Mouse (Mus musculus) common myeloid progenitor, adult 5-6 weeks (primary cell): Measurements from ENCODE around the gene Cabp1. TPM values are rescaled to one million over a fixed set of nuclear protein-coding genes. Genes with fewer than 3 reads are reported as not detected.
"Not testable (repeated sequence)": the region's sequence is repeated elsewhere in the genome, so short reads cannot be mapped to it uniquely, and the experiment has no call there.

Experiments used
- ATAC-seq: replicated peaks from 2 replicates; pipeline ENCODE4 v1.8.0; 2016; ENCODE audit warnings: low read depth, mild to moderate bottlenecking, moderate TSS enrichment, inconsistent platforms; ENCODE audit not compliant: poor library complexity, severe bottlenecking
- total RNA-seq: library from RNA; stranded (forward); fragments of 200-1000, 187-1606 nt; gene quantifications from 2 replicates; pipeline ENCODE4 v1.2.3, GENCODE M21; 2017

The Cabp1 gene
- total RNA-seq, 1 experiment from 2014 or later, result not detected

DNA sequence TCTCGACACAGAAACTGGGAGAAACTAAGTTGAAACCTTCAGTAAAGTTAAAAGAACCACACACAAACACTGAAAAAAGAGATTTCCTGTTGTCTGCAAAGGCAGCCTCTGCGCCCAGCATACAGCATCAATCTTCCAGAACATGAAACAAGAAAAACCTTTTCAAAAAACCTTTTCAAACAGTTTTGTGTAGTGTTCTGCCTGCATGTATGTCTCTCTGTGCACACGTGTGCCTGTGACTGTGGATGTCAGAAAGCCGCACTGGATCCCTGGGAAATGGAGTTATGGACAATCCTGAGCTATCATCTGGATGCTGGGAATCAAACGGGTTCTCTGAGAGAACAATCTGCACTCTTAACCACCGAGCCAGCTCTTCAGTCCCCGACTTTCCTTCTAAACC lies 37.8 kb downstream of the Cabp1 start:
- no peak for ATAC-seq

DNA sequence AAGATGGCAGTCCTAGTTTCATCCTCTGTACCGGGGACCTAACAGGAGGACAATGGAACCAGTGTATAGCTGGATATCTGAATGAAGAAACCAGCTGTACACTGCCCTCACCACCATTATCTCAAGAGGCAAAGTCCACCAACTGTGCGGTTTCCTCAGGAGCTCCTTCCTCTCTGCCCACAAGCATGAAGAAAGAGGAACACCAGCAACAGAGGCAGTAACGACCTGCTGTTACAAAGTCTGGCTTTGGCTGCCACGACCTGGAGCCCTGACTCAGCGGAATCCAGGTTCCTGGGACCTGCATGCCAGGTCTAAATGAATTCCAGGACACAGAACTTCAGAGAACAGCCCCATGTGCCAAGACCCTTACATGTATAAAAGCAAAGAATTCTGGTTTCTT lies 38.4 kb downstream of the Cabp1 start:
- ATAC-seq, result peak; percentile 55

GRCm38 (mm10) chr5:115155156-115155631 lies 39.0 kb downstream of the Cabp1 start:
- ATAC-seq, result no peak

DNA sequence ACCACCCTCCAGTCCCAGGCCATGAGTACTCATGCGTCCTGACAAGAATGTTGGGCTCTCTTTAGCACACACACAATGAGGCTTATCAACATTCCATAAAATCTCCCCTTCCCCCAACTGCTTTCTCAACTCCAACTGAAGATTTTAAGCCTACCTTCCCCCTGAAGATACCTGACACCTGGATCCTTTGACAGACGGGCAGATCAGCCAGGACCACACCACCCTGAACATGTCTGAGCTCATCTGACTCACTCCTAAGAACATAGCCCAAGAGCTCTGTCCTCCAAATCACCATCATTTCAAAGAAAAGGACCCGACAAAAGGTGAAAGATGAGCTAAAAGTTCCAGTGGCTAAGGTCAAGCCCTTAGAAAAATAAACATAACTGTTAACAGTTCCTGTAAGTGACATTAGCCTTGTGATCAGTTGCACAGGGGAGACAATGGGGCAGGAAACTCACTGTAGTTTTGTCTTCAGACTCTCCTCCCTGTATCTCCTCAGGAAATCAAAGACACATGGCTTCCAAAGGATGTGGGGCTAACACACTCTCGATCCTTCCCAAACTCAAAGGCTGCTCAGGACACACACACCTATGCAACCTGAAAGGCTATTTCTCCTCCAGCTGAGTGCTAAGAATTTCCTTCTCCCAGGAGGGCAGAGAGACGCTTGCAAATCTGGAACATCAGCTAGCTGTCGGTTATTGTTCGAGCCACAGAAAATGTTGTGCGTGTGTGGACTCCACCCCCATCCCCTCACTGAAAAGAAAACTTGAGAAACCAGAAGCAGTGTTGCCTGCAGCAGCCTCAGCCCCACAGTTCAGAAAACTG lies 41.8 kb downstream of the Cabp1 start:
- no peak for ATAC-seq

- ATAC-seq, result no peak
These were observed 42.7 kb downstream of the Cabp1 start for GRCm38 (mm10) chr5:115151457-115151856.

DNA sequence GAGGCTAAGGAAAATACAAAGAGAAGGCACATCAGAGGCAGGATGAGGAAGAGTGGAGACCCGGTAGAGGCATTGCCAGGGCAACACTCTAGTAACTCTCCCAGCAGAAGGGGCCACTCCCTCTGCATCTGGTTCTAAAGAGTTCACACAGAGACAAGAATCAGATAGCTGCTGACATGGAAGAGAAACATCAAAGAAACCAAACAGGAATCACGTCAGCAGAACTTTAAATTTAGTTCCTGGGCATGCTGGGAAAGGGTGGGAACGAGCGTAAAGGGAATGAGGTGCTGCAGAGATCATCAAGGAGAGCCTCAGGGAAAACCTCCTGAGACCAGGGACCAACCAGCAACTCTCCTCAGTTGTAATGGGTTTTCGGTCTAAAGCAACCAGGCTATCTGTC lies 43.2 kb downstream of the Cabp1 start:
- no peak for ATAC-seq

DNA sequence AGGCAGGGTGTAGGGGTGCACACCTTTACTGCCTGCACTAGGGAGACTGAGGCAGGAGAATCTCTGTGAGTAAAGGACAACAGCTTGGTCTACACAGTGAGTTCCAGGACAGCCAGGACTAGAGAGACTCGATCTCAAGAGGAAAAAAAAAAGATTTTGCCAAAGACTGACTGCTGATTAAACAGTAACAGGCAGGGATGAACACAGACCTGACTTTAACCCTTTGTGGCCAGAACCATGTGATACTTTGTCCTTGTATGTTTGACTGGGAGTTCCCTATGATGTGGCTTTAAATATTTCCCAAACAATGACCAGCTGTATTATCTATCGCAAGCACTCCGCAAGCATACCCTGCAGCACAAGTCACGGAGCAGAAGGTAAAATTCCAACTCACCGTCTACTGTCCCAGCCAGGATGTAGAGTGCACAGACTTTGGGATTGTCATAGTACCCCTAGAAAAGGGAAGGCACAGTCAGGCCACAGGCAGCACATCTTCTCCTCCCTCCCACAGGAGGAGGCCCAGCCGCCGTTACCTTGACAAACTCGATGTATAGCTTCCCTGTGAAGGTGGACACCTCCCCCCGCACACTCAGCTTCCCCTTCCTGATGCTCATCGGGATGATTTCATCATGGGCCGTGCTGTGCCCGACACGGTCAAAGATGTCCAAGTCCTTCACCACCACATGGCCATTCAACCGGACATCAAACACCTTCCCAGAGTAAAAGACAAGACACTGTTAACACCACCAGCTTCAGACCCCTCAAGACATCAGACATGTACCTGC lies 44.3 kb downstream of the Cabp1 start:
- no peak for ATAC-seq

DNA sequence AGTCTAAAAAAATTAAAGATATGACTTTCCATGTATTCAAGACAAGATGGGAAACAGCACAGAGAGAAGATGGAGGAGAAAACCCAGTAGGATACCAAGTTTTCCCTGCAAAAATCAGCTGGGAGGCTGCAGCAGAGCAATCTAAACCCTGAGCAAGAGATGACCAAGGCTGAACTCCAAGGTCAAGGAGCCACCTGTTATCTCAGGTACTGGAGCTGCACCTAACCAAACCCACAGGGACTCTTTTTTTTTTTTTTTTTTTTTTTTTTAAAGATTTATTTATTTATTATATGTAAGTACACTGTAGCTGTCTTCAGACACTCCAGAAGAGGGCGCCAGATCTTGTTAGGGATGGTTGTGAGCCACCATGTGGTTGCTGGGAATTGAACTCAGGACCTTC lies 45.3 kb downstream of the Cabp1 start:
- ATAC-seq, result not testable (repeated sequence)

DNA sequence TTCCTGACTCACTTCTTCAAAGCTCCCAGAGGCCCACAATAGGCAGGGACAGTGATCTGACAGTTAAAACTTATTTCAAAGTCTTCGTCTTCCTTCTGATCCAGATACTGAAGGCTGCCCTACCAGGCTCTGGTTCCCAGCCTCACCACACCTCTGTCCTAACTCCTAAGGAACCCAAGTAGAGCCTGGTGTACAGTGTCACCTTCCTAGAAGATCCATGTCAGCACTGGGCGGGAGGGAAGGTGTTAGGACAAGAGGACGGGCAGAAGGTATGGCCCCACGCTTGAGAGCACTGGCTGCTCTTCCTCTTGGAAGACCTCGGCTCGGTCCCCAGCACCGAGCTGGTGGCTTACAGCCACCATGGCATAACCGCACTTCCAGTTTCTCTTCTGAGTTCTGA lies 45.8 kb downstream of the Cabp1 start:
- no peak for ATAC-seq

- ATAC-seq, result no peak
These were observed 46.8 kb downstream of the Cabp1 start for GRCm38 (mm10) chr5:115147388-115147787.

DNA sequence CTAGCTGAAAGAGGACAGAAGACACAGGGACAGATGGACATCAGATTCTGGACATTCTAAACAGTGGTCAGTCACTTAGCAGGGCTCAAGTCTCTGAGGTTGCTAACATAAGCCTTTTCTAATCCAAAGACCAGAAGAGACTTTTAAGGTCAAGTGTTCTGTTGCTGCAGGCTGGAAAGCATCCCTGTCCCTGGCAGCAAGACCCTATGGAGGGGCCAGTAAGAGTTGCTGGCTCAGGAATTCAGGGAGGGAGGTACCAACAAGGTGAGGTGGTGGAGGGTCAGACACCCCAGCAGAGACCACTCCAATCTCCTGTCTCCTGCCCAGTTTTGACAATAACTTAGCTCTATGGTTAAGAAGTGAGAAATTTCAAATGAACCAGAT lies 47.4 kb downstream of the Cabp1 start:
- no peak for ATAC-seq

DNA sequence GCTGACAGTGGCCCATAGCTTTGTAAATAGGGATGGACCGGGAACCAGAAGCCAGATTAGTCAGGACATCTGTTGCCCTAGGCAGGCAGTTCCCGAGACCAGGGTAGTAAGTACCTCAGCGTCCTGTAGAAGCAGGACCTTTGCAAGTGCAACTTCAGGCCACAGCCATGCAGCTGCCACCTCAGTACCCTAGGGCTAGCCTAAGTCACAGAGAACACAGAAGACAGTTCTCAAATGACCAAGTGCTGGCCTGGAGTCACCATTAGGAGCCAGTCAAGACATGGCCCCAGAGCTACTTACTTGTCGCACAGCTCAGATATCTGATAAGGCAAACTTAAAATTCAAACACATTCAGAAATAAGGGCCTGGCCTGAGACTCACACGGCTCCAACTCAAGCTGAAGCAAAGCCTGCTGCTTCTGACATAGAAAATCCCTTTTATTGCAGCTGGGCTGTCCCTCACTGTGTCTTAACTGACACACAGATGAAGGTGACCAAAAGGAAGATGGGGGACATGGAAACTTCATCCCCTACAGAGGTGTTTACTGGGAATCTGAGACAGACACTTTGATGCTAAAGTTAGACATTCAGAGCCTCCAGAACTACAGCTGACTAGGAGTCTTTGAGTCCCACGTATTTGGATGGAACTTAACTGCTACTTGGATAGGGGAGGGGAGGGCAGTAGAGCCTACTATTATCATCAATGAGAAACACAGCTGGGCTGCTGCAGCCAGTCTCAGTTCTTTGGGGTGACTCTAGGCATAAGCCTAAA lies 48.0 kb downstream of the Cabp1 start:
- no peak for ATAC-seq

DNA sequence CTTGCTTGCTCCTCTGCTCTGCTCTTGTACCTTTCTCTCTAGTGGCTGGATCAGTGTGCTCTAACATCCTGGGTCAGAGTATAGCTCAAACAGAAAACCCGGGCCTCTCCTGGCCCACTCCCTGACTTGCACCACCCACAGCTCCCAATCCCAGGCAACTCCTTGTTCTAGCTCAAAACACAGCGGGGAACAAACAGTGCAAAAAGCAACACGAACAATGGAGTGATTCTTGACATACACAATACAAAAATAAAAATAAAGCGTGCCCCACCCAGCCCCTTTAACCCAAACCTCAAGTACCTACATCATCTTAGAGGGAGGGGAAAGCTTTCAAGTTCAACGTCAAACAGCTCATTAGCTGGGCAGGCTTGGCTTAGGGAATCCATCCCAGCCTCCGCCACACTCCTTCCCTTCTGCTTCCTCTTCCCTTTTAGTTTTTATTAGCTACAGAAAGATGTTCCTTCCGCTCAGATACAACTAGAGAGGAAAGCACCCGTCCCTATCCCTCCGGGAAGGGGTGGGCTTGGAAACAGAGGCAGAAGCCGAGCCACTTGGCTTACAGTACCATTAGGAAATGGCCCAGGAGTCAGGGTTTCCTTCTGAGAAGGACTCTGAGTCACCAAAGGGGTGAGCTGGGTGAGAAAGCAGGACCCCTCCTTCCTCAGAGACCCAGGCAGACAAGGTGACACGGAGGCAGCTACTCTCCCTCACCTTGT lies 48.8 kb downstream of the Cabp1 start:
- ATAC-seq, result no peak

DNA sequence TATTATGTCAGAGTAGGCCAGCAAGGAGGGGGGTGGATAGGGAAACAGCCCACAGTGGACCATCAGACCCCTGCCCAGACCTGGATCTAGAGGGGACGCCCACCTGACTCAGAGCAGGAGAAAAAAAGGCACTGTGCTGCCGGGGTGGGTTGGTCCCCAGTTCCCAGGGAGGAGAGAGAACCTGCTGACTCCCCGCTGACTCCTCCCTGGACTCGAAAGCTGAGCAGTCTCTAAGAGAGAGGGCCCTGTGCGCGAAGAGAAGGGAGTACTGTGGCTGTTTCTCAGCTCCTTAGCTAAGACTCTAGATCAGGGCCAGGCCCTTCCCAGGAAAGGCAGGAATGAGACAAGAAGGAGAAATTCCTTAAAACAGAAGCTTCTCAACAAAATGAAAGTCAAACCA lies 49.7 kb downstream of the Cabp1 start:
- no peak for ATAC-seq

DNA sequence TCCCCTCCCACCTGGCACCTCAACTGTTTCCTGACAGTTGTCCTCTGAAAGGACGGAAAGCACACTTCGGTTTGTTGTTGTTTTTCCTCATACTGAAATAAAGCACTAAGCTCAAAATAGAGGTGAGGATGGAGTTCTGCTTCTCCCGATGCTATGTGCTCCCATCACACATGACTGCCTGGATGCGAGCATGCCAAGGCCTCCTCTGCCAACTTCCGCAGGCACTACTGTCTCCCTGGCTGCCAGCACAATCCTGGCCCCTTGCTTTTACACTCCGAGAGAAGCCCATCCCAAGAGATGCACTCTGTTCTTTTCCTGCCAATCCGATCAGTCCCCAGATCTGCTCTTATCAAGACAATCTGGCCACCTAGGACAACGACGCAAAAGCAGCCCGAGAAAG lies 50.6 kb downstream of the Cabp1 start:
- ATAC-seq, result no peak

DNA sequence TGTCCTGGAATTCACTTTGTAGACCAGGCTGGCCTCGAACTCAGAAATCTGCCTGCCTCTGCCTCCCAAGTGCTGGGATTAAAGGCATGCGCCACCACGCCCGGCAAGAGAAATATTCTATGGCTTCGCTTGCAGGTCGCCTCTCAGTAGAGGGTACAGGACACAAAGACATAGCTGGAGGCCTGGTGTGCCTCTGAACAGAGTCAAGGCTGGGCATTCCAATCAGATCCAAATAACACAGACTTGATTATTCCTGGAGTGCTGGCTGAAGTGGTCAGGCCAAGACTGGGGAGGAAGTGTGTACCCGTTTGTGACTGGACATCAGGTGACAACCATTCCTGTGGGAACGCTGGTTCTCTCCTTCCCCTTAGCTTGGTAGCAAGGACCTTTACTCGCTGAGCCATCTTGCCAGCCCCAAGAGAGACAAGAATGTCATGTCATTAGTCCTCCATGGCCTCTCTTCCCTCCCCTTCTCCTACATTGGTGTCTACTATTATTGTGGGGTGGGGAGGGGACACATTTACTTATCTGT lies 51.9 kb downstream of the Cabp1 start:
- no peak for ATAC-seq

DNA sequence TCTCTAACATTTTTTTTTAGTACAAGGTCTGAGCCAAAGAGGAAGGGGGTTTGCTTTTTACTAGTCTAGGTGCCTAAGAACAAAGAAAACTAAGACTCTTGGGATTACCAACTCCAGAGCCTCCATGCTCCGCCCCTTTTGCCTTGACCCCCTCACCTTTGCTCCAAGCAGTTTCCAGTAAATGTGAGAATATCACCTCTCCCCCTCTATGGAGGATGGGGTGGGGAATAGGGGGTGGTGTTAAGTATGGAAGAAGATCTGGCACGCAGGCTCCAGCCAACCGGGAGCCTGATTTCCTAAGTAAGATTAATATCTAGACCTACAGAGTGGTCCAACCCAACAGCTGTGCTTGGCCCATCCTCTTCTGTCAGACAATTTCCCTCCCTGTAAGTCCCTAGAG lies 53.5 kb downstream of the Cabp1 start:
- no peak for ATAC-seq

GRCm38 (mm10) chr5:115139124-115139523 lies 55.1 kb downstream of the Cabp1 start:
- ATAC-seq, result no peak

DNA sequence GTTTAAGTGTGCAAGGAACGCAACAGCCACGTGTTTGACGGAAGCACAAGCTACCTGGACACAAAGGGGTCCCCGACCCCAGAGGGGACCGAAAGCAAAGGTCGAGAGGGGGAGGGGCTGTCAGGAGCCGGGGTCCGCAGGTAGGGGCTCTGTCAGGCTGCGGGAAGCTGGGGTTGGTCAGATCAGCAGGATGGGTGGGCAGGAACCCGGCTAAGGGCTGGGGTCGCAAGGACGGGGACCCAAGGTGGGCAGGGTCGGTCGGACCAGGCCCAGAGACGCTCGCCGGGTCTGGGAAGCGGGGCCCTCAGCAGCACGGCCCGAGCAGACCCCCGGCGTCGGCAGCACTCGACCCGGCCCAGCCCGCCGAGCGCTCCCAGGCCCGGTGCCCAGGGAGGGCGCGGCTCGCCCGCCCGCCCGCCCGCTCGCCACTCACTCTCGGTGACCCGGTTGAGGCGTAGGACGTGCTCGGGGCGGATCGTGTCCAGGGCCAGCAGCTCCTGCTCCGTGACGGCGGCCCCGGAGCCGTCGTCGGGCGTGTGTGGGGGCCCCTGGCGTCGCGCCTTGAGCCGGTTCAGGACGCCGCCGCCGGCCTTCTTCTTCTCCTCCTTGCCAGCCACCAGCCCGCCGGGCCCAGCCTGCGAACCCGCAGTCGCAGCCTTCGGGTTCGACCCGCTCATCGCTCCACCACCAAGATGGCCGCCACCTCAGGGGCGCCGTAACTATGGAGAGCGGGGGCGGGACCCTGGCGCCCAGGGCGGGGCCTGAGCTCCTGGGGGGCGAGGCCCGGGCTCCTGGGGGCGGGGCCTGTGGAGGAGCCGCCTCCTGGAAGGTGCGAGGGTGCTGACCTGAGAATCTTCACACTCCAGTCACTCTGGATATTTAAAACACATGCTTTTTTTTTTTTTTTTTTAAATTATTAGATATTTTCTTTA lies 59.7 kb downstream of the Cabp1 start, which contains the start of gene Unc119b:
TSS of gene Unc119b (minus strand) at position 742 of the 932 bp plus-strand sequence.
- peak; percentile 93 for ATAC-seq
